ENCODE assay signal across 14 mouse cellular contexts in the genomic region with DNA sequence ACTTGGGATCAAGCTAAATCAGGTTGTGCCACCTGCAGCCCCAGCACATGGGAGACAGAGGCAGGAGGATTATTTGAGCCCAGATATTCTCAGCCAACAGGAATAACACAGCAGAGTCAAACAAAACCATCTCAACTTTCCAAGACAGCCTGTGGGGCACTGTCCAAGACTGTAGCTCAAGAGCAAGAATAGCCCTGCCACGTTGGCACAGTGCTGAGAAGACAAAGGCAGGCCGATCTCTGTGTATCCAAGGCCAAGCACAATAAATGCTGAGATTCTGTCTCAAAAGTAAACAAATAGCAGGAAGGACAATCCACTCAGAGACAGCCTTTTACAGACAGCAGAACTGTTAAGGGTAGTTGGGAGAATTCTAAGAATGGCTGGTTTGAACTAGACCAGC. TPM values are rescaled to one million over a fixed set of nuclear protein-coding genes. Genes with fewer than 3 reads are reported as not detected.
DNase-seq lines count a peak whose midpoint lies in the region; ATAC-seq and TF ChIP-seq lines count a peak whose summit lies in the region.
"Had no signal": no experiment of that assay in that cellular context is flagged by ENCODE, and none has a peak within 500 bp of the region (broad histone marks: within the 10 kb centered on the region; RNA-seq: fewer than 3 reads in every experiment).

No protein-coding gene starts in this region.

- no peak for ATAC-seq in kidney, postnatal 0 days (replicated peaks; ENCODE audit: low FRiP score, low read depth)
- no peak for ATAC-seq in forebrain, embryonic 13.5 days
- no peak for ATAC-seq in megakaryocyte-erythroid progenitor cell, adult 5-6 weeks (replicated peaks; ENCODE audit: low FRiP score, low TSS enrichment, poor library complexity, severe bottlenecking)

- H3K27me3 ChIP-seq in kidney, postnatal 0 days (ENCODE audit: insufficient read depth, low read length) = no peaks in the 10 kb centered on the region
- H3K27me3 ChIP-seq in embryonic facial prominence, embryonic 10.5 days (replicated peaks; ENCODE audit: low read depth, poor library complexity, severe bottlenecking) = no peaks in the 10 kb centered on the region
- no peaks in the 10 kb centered on the region for H3K27me3 ChIP-seq in forebrain, embryonic 13.5 days
- H3K27me3 ChIP-seq: liver, embryonic 13.5 days had no signal

- no peak overlapping the region for H3K4me2 ChIP-seq in kidney, postnatal 0 days (ENCODE audit: low read length)
- H3K4me2 ChIP-seq in forebrain, embryonic 13.5 days = no peak overlapping the region
- H3K4me2 ChIP-seq: liver, embryonic 13.5 days had no signal

- TF ChIP-seq CTCF in kidney, postnatal 0 days (IDR thresholded peaks at IDR 0.05; ENCODE audit: low read depth) = no peak

- H3K4me3 ChIP-seq in kidney, postnatal 0 days (replicated peaks; ENCODE audit: low read depth, low read length) = no peak overlapping the region
- no peak overlapping the region for H3K4me3 ChIP-seq in embryonic facial prominence, embryonic 10.5 days
- no peak overlapping the region for H3K4me3 ChIP-seq in forebrain, embryonic 13.5 days
- H3K4me3 ChIP-seq: erythroblast, embryonic 14.5 days; liver, embryonic 13.5 days had no signal

- no peak overlapping the region for H3K9ac ChIP-seq in kidney, postnatal 0 days (ENCODE audit: low read depth, low read length)
- no peak overlapping the region for H3K9ac ChIP-seq in forebrain, embryonic 13.5 days
- H3K9ac ChIP-seq: liver, embryonic 13.5 days had no signal

- no peak for DNase-seq in kidney, postnatal 0 days (ENCODE audit: low spot score)
- no peak for DNase-seq in kidney, adult 8-10 months
- DNase-seq in embryonic facial prominence, embryonic 10.5 days (ENCODE audit: low spot score) = no peak
- DNase-seq in lung, postnatal 36 days = peak; percentile 50
- DNase-seq in adrenal gland, postnatal 4 days (ENCODE audit: low spot score in 2 of 2) = no peak
- DNase-seq: adrenal gland, postnatal 14 days; cerebellum, adult 9-11 months; heart, postnatal 10 days; liver, embryonic 13.5 days; thymus, postnatal 4 days had no signal

- no peaks in the 10 kb centered on the region for H3K9me3 ChIP-seq in kidney, postnatal 0 days (replicated peaks; ENCODE audit: low read length)
- no peaks in the 10 kb centered on the region for H3K9me3 ChIP-seq in embryonic facial prominence, embryonic 10.5 days
- no peaks in the 10 kb centered on the region for H3K9me3 ChIP-seq in forebrain, embryonic 13.5 days (replicated peaks)
- H3K9me3 ChIP-seq: liver, embryonic 13.5 days had no signal

- H3K27ac ChIP-seq in kidney, postnatal 0 days = peak overlapping the region; percentile 44; the same call in 1 of the 2 replicates
- H3K27ac ChIP-seq in embryonic facial prominence, embryonic 10.5 days (replicated peaks) = 0 out of 2 replicates have a peak overlapping the region, but pooled peaks have one; percentile 15
- peak overlapping the region; percentile 45; the same call in 1 of the 2 replicates for H3K27ac ChIP-seq in forebrain, embryonic 13.5 days

- 0 out of 2 replicates have a peak, but pooled peaks cover 4% of the 10 kb centered on the region for H3K36me3 ChIP-seq in kidney, postnatal 0 days (ENCODE audit: insufficient read depth, low read length)
- H3K36me3 ChIP-seq in embryonic facial prominence, embryonic 10.5 days (replicated peaks) = peaks cover 16% of the 10 kb centered on the region; the same call in 1 of the 2 replicates
- 0 out of 2 replicates have a peak, but pooled peaks cover 6% of the 10 kb centered on the region for H3K36me3 ChIP-seq in forebrain, embryonic 13.5 days (ENCODE audit: poor library complexity, severe bottlenecking)

- 28% methylated on average over 2 of the region's 2 CpGs for WGBS in kidney, postnatal 0 days
- 74% methylated on average over 2 of the region's 2 CpGs for WGBS in embryonic facial prominence, embryonic 10.5 days
- 26% methylated on average over 2 of the region's 2 CpGs for WGBS in forebrain, embryonic 13.5 days

- peaks cover 8% of the 10 kb centered on the region; the same call in 1 of the 2 replicates for H3K4me1 ChIP-seq in kidney, postnatal 0 days (replicated peaks; ENCODE audit: insufficient read depth, low read length)
- H3K4me1 ChIP-seq in embryonic facial prominence, embryonic 10.5 days = peaks cover 39% of the 10 kb centered on the region
- peaks cover 51% of the 10 kb centered on the region for H3K4me1 ChIP-seq in forebrain, embryonic 13.5 days

RNA-seq across cellular contexts. Expression of a gene that starts 10.1 kb away (rescaled TPM):
- 4.7 TPM in 2 replicates for polyA plus RNA-seq in kidney, postnatal 0 days (2015; fragmentation: Nextera tagmentation; extraction: Ambion mirVana)
- polyA plus RNA-seq in embryonic facial prominence, embryonic 10.5 days (2016; fragmentation: Nextera tagmentation; extraction: Ambion mirVana) = 6.4 and 6.8 TPM in 2 replicates
- polyA plus RNA-seq in forebrain, embryonic 13.5 days (2015; fragmentation: Nextera tagmentation; extraction: Ambion mirVana) = 5.4 and 5.6 TPM in 2 replicates
- total RNA-seq in adrenal gland, postnatal 4 days (2021) = 1 to 10 TPM; 4.1 to 4.2 TPM
- 3.6 and 4.1 TPM in 2 replicates for total RNA-seq in megakaryocyte-erythroid progenitor cell, adult 5-6 weeks (2014; fragmentation: Nextera tagmentation)
- total RNA-seq in megakaryocyte-erythroid progenitor cell, adult 5-6 weeks (2017) = 2.7 and 3.0 TPM in 2 replicates

RNA-seq across cellular contexts. Expression of a gene that starts 11.1 kb away (rescaled TPM):
- polyA plus RNA-seq in kidney, postnatal 0 days (2015; fragmentation: Nextera tagmentation; extraction: Ambion mirVana) = 15.0 and 16.9 TPM in 2 replicates
- 29.8 and 31.8 TPM in 2 replicates for polyA plus RNA-seq in embryonic facial prominence, embryonic 10.5 days (2016; fragmentation: Nextera tagmentation; extraction: Ambion mirVana)
- polyA plus RNA-seq in forebrain, embryonic 13.5 days (2015; fragmentation: Nextera tagmentation; extraction: Ambion mirVana) = 37.4 and 42.4 TPM in 2 replicates
- 10 to 100 TPM; 28.0 to 33.7 TPM for total RNA-seq in adrenal gland, postnatal 4 days (2021)
- total RNA-seq in megakaryocyte-erythroid progenitor cell, adult 5-6 weeks (2014; fragmentation: Nextera tagmentation) = 9.5 and 12.2 TPM in 2 replicates
- total RNA-seq in megakaryocyte-erythroid progenitor cell, adult 5-6 weeks (2017) = 4.0 and 34.6 TPM in 2 replicates

RNA-seq across cellular contexts. Expression of a gene that starts 44.5 kb away (rescaled TPM):
- 44.1 and 44.8 TPM in 2 replicates for polyA plus RNA-seq in kidney, postnatal 0 days (2015; fragmentation: Nextera tagmentation; extraction: Ambion mirVana)
- polyA plus RNA-seq in embryonic facial prominence, embryonic 10.5 days (2016; fragmentation: Nextera tagmentation; extraction: Ambion mirVana) = 32.2 and 32.5 TPM in 2 replicates
- 28.5 and 30.1 TPM in 2 replicates for polyA plus RNA-seq in forebrain, embryonic 13.5 days (2015; fragmentation: Nextera tagmentation; extraction: Ambion mirVana)
- 10 to 100 TPM; 49.2 to 60.7 TPM for total RNA-seq in adrenal gland, postnatal 4 days (2021)
- 10.3 and 11.2 TPM in 2 replicates for total RNA-seq in megakaryocyte-erythroid progenitor cell, adult 5-6 weeks (2014; fragmentation: Nextera tagmentation)
- 14.4 and 18.4 TPM in 2 replicates for total RNA-seq in megakaryocyte-erythroid progenitor cell, adult 5-6 weeks (2017)

RNA-seq across cellular contexts. Expression of a gene that starts 52.1 kb away (rescaled TPM):
- 43.5 and 50.3 TPM in 2 replicates for polyA plus RNA-seq in kidney, postnatal 0 days (2015; fragmentation: Nextera tagmentation; extraction: Ambion mirVana)
- polyA plus RNA-seq in embryonic facial prominence, embryonic 10.5 days (2016; fragmentation: Nextera tagmentation; extraction: Ambion mirVana) = not detected in 2 replicates
- polyA plus RNA-seq in forebrain, embryonic 13.5 days (2015; fragmentation: Nextera tagmentation; extraction: Ambion mirVana) = 0.20 TPM in 1 of 2 replicates, not detected in the other
- 10 to 100 TPM; 11.5 to 33.6 TPM for total RNA-seq in adrenal gland, postnatal 4 days (2021)
- total RNA-seq in megakaryocyte-erythroid progenitor cell, adult 5-6 weeks (2014; fragmentation: Nextera tagmentation) = 98.8 TPM in 1 of 2 replicates, not detected in the other
- total RNA-seq in megakaryocyte-erythroid progenitor cell, adult 5-6 weeks (2017) = 4.9 and 19.5 TPM in 2 replicates
- total RNA-seq: MEL had no signal

RNA-seq across cellular contexts. Expression of a gene that starts 58.4 kb away (rescaled TPM):
- polyA plus RNA-seq in kidney, postnatal 0 days (2015; fragmentation: Nextera tagmentation; extraction: Ambion mirVana) = 87.0 and 96.8 TPM in 2 replicates
- polyA plus RNA-seq in embryonic facial prominence, embryonic 10.5 days (2016; fragmentation: Nextera tagmentation; extraction: Ambion mirVana) = 35.0 and 39.3 TPM in 2 replicates
- polyA plus RNA-seq in forebrain, embryonic 13.5 days (2015; fragmentation: Nextera tagmentation; extraction: Ambion mirVana) = 59.6 and 60.4 TPM in 2 replicates
- total RNA-seq in adrenal gland, postnatal 4 days (2021) = 100 to 1,000 TPM in 1 of 2 experiments, 10 to 100 TPM in 1; 94.9 to 121 TPM
- 24.6 and 41.0 TPM in 2 replicates for total RNA-seq in megakaryocyte-erythroid progenitor cell, adult 5-6 weeks (2014; fragmentation: Nextera tagmentation)
- 15.8 and 18.7 TPM in 2 replicates for total RNA-seq in megakaryocyte-erythroid progenitor cell, adult 5-6 weeks (2017)
